Mouse (Mus musculus) erythroblast, embryonic 14.5 days (primary cell): ENCODE data around the gene Erich3.

Source experiments
- GATA1 ChIP-seq: IDR thresholded peaks from 2 replicates; pipeline ENCODE4 v1.6.1; 2012; ENCODE audit warnings: low read length, inconsistent platforms, mixed read lengths
- TAL1 ChIP-seq: IDR thresholded peaks from 3 replicates; pipeline ENCODE4 v1.6.1; 2012; ENCODE audit warnings: low read length, inconsistent platforms, mixed read lengths

DNA sequence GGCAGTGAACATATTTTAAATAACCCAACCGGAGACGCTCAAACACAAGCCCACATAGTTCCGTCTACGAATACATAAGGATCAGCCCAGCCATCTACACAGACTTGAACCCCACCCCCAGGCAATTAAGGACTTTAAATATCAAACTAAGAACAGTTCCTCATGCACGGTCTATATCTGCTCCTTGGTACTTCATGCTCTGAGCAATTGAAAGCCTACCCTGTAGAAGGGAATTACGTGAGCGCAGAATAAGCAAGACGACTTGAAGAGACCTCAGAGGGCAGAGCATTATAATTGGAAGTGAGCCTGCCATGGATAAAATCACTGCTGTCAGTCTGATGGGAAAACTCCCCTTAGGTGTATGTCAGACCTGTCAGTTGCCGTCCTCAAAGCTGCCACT is 122.7 kb downstream of the Erich3 start:
- TF ChIP-seq TAL1: no peak
- TF ChIP-seq GATA1: no peak
